Mouse (Mus musculus) left cerebral cortex, adult 11 months (tissue): ENCODE results near the gene Gm15319.
"Not testable (repeated sequence)": the region's sequence is repeated elsewhere in the genome, so short reads cannot be mapped to it uniquely, and the experiment has no call there.

ENCODE experiments used
- DNase-seq: peaks from one replicate; pipeline ENCODE4 v3.0.0; 2022; ENCODE audit warnings: low spot score

Gm15319 gene

DNA sequence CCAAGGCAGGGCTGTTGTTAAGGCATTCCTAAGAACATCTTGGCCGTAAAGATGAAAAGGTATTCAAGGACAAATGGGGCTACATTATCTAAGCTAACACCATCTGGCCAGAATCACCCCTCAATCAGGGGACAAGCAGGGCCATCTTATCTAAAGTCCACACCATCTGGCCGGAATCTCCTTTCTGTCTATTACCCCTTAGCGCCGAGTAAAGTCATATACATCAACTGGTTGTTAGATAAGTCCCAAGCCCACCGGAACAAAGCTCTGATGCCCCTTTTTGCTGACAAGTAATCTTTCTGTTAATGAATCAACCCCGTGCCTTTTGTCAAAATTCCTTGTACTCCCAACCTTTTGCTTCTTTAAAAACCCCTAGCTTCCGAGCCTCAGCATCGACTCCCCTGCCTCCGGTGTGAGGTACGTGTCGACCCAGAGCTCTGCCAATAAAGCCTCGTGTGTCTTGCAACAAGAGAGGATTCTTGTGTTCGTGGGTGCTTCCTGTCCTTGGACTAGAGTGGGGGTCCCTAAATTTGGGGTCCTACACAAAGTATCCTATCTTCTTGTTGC lies 65.0 kb downstream of the Gm15319 start:
- not testable (repeated sequence) for DNase-seq

DNA sequence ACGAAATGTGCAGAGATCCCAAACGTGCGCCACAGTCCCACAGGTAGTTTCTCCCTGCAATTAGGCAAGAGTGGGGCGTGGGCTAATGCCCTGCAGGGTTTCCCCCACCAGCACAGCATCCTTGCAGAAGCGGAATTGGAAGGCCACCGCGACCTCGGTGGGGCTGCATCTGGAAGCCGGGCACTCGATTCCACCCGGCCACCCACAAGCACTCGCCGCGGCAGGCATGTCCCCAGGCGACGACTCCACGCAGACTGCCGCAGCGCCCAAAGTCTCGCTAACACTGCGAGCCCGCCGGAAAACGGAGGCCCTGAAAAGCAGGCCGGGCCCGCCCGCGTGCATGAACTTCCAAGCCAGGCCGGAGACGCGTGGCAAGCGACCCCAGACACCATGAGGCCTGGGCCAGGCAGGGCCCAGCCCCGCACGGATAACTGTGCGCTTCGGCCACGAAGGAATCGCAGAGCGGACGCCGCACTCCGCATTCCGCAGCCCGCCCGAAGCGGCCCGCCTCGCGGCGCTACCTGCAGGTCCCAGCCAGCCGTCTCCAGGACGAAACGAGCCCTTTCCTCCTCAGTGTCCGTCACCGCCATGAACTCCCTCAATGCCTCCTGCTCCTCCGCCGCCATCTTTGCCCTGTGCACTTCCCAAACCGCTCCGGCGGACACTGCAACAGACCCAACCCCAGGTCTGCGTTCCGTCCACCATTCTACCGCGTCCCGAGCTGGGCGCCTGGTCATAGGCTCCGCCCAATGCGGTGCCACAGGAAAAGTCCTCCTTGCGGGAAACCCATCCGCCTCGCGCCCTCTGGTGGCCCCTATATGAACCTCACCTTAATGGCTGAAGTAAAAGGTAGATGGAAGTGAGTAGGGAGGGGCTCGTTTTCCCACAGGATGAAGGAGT lies 66.0 kb downstream of the Gm15319 start:
- peak; percentile 73 for DNase-seq

DNA sequence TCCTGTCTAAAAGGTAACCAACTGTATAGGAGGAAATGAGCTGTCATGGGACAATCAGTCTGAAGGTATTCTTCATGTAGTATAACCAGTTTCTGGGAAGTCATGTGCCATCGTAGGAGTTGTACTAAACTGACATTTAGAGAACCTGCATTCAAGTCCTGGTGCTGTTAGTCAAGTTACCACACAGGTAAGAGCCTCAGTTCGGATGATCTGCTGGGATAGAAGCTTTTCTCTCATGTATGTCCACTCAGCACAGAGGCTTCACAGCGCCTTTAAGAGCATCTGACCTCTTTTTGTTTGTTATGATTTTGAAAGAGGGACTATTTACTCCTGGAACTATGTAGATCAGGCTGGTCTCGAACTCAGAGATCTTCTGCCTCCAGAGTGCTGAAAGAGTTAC lies 67.1 kb downstream of the Gm15319 start:
- not testable (repeated sequence) for DNase-seq

DNA sequence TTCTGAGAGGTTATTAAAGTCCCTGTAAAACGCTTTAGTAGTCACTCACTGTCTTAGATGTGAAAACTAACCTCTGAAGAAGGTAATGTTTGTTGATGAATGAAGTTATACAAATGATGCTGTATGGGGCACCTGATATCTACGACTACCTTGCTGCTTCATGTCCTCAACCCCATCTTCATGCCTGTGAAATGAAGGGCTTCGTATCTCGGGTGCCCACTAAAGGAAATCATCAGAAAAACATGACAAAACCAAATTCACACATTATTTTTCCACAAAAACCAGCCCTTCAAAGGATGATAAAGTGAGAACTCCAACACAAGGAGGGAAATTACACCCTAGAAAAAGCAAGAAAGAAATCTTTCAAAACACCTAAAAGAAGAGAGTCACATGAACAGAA lies 68.2 kb downstream of the Gm15319 start:
- DNase-seq, result not testable (repeated sequence)

DNA sequence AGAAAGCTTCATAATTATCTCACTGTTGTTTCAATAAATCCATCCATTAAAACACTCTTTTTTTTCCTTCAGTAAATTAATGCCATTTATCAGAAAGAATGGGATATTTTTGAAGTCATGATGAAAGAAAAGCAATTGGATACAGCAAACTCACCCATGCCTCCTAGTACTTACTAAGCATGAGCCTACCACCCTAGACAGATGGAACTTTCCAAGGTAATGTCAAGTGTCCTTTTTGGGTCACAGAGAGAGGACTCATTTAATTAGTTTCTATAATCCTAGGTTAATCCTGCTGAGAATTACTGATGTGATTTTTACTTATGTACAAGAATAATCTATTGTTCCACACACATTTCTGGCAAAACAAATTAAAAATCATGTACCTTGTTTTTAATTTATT lies 69.0 kb downstream of the Gm15319 start:
- not testable (repeated sequence) for DNase-seq

DNA sequence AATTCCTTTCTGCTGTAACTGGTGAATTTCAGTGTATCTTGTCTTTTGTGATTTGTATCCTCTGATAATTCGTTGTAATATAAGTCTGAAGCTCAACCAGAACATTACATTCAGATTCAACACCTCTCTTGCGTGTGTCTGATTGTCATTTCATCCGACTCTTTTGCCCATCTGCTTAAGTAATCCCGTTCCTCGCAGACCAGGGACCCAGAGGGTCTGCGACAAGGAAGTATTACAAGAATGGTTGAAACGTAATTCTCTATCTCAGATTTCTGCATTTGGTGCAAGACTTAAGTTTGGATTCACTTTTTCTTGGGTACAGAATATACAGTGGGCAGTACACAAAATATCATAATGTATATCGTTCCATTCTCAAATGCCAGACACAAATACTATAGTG lies 73.0 kb downstream of the Gm15319 start:
- DNase-seq, result not testable (repeated sequence)

DNA sequence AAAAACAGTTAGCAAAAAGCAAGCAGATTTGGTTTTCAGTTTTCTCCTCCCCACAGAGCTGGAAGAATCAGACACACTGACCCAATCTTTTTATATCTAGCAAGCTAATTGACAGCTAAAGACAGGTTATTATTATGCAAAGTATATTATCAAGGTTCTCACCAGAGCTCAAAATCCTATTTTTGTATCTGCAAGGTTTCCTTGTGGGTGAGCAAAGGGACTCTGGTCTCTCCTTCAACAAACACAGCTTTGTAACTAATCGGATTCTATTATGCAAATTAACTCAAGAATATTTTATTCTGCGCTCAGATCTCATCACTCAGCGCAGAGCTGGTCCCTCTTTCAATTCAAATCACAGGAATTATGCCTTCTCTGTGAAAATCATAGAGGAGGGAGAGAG lies 74.1 kb downstream of the Gm15319 start:
- DNase-seq, result not testable (repeated sequence)

DNA sequence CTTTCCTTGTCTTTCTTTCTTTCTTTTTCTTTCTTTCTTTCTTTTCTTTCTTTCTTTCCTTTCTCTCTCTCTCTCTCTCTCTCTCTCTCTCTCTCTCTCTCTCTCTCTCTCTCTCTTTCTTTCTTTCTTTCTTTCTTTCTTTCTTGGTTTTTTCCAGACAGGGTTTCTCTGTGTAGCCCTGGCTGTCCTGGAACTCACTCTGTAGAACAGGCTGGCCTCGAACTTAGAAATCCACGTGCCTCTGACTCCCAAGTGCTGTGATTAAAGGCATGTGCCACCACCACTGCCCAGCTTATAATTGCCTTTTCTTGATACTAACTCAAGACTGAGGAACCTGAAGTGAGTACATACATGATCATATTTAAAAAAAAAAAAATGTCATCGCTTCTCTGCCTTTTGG lies 75.3 kb downstream of the Gm15319 start:
- DNase-seq, result not testable (repeated sequence)
